Mouse (Mus musculus): Measurements from ENCODE around the gene Efcab14. TPM values are rescaled to one million over a fixed set of nuclear protein-coding genes. Genes with fewer than 3 reads are reported as not detected.

The Efcab14 gene
- 6.1 and 7.0 TPM in 2 replicates for polyA plus RNA-seq (2011; ENCODE audit: insufficient read depth, insufficient read length, low replicate concordance, missing spikeins)

DNA sequence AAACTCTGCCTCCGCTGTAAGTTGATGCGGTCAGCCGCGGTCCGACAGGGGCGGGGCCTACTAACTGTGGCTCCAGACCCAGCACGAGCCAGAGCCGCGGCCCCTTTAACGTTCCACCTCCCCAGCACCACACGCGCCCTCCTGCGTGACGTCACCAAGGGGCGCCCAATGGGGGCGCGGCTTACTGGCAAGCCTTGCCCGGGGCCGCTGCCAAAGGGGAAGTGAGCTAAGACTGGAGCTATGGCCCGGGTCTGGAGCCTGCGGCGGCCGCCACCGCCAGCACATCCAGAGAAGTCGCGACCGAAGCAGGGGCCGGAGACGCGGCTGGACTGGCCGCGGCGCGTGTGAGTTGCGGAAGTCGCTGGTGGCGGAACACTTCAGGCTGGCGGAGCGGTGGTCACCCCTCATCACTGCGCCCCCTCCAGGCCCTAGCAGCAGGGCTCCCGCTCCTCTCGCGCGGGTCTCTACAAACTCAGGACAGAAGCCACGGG lies at the start of gene Efcab14:
TSS of gene Efcab14 (plus strand) at position 194 of the 491 bp plus-strand sequence.
- TF ChIP-seq CTCF (IDR thresholded peaks at IDR 0.05; ENCODE audit: control insufficient read depth, insufficient read depth, low read length) (no peak; the same call in 1 of the 2 replicates), POLR2A (IDR thresholded peaks at IDR 0.05; ENCODE audit: borderline replicate concordance, control insufficient read depth, low read depth, low read length) (peak; percentile 82; the same call in 1 of the 2 replicates)
- Histone ChIP-seq H3K27ac (ENCODE audit: control insufficient read depth, insufficient read depth, low read depth, low read length, poor library complexity) (peak within 1 kb of the TSS; percentile 95), H3K4me1 (ENCODE audit: control insufficient read depth, insufficient read depth, low read length) (peaks cover 1% of the 10 kb centered on the region; the same call in 1 of the 2 replicates), H3K4me3 (replicated peaks; ENCODE audit: control insufficient read depth, low read depth, low read length) (peak within 1 kb of the TSS; percentile 87)
- WGBS: under 1% methylated on average over 45 of the region's 45 CpGs

DNA sequence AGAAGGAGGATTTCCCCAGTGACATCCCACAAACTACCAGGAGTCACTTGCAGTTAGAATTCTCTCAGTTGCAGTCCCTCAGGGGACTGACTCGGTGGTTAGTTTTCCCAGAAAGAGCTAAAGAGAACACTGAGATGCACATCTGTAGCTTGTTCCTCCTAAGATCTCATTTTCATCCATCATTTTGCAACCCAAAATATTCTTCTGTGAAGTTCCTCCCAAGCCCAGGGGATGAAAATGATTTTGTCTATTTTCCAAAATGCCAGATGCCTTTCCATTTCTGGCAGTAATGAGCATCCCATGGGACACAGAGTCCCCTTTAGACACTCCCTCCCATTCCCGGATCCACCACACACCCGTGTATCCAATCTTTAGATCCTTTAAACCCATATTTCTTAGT lies 36.1 kb upstream of the Efcab14 start:
- no peak overlapping the region for H3K27ac ChIP-seq (ENCODE audit: control insufficient read depth, insufficient read depth, low read depth, low read length, poor library complexity)
- no peaks in the 10 kb centered on the region for H3K4me1 ChIP-seq (ENCODE audit: control insufficient read depth, insufficient read depth, low read length)
- H3K4me3 ChIP-seq (replicated peaks; ENCODE audit: control insufficient read depth, low read depth, low read length): no peak overlapping the region
- 82% methylated on average over 3 of the region's 3 CpGs for WGBS
- no peak for TF ChIP-seq POLR2A (IDR thresholded peaks at IDR 0.05; ENCODE audit: borderline replicate concordance, control insufficient read depth, low read depth, low read length)
- TF ChIP-seq CTCF (IDR thresholded peaks at IDR 0.05; ENCODE audit: control insufficient read depth, insufficient read depth, low read length): no peak

DNA sequence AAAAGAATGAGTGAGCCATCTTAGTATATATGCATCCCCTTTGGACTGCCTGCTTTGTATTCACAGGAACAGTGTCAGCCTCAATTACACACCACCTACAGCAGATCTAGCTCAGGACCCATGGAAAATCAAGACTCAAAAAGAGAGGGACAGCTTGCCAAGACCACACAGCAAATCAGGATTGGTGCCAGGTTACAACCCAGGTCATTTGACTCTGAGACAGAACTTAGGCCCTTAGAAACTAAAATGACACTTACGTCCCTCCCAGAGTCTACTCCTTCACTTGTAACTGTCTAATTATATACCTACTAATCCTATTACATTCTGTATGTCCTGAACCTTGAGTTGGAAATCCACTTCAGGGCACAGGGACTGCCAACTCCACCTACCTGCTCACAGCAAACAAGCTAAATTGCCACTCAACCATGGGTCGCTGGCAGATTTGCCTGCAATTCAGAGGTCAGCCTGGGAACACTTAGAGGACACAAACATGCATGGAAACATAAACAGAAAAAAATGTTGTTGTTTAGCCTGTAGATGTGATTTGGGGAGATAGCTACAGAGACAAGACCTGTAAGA lies 33.5 kb upstream of the Efcab14 start:
- 83% methylated on average over 2 of the region's 2 CpGs for WGBS
- Histone ChIP-seq H3K27ac (ENCODE audit: control insufficient read depth, insufficient read depth, low read depth, low read length, poor library complexity) (no peak overlapping the region), H3K4me3 (replicated peaks; ENCODE audit: control insufficient read depth, low read depth, low read length) (no peak overlapping the region), H3K4me1 (ENCODE audit: control insufficient read depth, insufficient read depth, low read length) (no peaks in the 10 kb centered on the region)
- no peak for TF ChIP-seq CTCF (IDR thresholded peaks at IDR 0.05; ENCODE audit: control insufficient read depth, insufficient read depth, low read length)
- TF ChIP-seq POLR2A (IDR thresholded peaks at IDR 0.05; ENCODE audit: borderline replicate concordance, control insufficient read depth, low read depth, low read length): no peak

DNA sequence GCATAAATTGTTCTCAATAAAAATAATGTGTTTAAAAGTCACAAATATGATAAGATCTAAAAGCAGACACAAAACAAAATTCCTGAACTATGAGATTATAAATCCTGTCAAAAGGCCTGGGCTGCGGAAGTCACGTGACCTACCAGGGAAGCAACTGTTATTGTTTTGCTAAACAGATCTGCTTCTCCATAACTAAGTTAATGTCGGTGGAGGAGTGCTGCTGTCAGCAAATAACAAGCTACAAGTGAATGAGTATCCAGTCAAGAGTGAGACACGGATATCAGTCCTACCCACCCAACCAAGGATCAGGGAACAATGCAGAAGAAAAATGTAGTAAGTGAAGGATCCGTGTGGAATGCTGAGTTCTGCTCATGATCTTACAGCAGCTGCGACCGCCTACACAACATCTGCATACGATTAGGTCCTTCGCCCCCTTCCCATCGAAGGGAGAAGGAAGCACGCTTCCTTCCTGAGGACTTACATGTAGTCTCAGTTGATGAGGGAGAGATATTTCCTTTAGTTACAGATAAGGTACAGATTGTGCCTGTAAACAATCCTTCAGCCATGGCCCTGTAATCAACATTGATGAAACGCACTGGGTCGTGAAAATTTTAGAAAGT lies 28.5 kb upstream of the Efcab14 start:
- no peak overlapping the region for H3K27ac ChIP-seq (ENCODE audit: control insufficient read depth, insufficient read depth, low read depth, low read length, poor library complexity)
- 59% methylated on average over 13 of the region's 13 CpGs for WGBS
- TF ChIP-seq CTCF (IDR thresholded peaks at IDR 0.05; ENCODE audit: control insufficient read depth, insufficient read depth, low read length) (no peak), POLR2A (IDR thresholded peaks at IDR 0.05; ENCODE audit: borderline replicate concordance, control insufficient read depth, low read depth, low read length) (no peak)
- no peaks in the 10 kb centered on the region for H3K4me1 ChIP-seq (ENCODE audit: control insufficient read depth, insufficient read depth, low read length)
- no peak overlapping the region for H3K4me3 ChIP-seq (replicated peaks; ENCODE audit: control insufficient read depth, low read depth, low read length)

DNA sequence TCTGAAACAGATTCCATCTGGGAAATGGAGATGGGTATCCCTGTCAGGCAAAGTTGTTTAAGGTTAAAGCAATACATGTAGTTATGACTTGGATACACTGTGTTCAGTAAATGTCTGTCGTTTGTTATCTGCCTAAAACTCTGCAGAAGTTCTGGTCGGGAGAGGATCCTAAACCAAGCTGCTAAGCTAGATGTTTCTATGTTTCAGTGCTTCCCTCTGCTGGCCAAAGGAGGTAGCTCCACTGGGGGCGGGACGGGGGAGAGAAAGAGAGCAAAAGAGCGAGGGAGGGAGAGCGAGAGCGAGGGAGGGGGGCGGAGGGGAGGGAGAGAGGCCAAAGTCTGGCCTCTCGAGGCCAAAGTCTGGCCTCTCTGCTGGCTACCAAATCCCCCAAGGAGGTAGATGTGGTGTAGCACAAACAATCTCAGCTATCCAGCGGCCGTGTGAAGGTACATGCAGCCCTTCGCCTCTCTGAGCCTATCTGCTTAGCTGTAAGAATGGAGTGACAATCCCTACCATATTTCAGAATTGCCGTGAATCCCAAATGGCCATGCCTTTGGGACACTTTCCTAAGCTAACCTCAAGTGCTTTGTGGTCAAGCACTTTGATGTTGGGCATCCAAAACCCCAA lies 27.6 kb upstream of the Efcab14 start:
- 15% methylated on average over 13 of the region's 13 CpGs for WGBS
- no peak overlapping the region for H3K27ac ChIP-seq (ENCODE audit: control insufficient read depth, insufficient read depth, low read depth, low read length, poor library complexity)
- no peak overlapping the region for H3K4me3 ChIP-seq (replicated peaks; ENCODE audit: control insufficient read depth, low read depth, low read length)
- TF ChIP-seq CTCF (IDR thresholded peaks at IDR 0.05; ENCODE audit: control insufficient read depth, insufficient read depth, low read length): peak; percentile 69
- TF ChIP-seq POLR2A (IDR thresholded peaks at IDR 0.05; ENCODE audit: borderline replicate concordance, control insufficient read depth, low read depth, low read length): no peak
- no peaks in the 10 kb centered on the region for H3K4me1 ChIP-seq (ENCODE audit: control insufficient read depth, insufficient read depth, low read length)

DNA sequence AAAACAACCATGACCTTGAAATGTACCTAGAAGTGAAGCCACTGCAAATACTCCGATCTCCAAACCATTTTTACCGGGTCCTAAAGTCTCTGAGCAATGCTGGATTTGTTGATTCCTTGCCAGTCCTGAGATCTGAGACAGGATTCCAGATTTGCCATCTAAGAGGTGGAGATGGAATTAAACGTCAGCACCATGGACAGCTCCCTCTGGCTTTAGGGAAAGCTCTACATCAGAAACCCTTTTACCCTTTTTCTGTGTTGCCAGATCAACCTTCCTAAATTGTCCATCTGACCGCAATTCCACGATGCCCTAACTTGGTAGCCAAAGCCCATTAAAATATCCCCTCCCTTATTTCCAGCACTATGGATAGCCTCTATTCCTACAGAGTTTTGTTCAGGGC lies 8.8 kb upstream of the Efcab14 start:
- Histone ChIP-seq H3K4me3 (replicated peaks; ENCODE audit: control insufficient read depth, low read depth, low read length) (no peak overlapping the region), H3K27ac (ENCODE audit: control insufficient read depth, insufficient read depth, low read depth, low read length, poor library complexity) (no peak overlapping the region), H3K4me1 (ENCODE audit: control insufficient read depth, insufficient read depth, low read length) (peaks cover 1% of the 10 kb centered on the region)
- WGBS: 12% methylated on average over 5 of the region's 5 CpGs
- TF ChIP-seq POLR2A (IDR thresholded peaks at IDR 0.05; ENCODE audit: borderline replicate concordance, control insufficient read depth, low read depth, low read length): no peak
- TF ChIP-seq CTCF (IDR thresholded peaks at IDR 0.05; ENCODE audit: control insufficient read depth, insufficient read depth, low read length): no peak

DNA sequence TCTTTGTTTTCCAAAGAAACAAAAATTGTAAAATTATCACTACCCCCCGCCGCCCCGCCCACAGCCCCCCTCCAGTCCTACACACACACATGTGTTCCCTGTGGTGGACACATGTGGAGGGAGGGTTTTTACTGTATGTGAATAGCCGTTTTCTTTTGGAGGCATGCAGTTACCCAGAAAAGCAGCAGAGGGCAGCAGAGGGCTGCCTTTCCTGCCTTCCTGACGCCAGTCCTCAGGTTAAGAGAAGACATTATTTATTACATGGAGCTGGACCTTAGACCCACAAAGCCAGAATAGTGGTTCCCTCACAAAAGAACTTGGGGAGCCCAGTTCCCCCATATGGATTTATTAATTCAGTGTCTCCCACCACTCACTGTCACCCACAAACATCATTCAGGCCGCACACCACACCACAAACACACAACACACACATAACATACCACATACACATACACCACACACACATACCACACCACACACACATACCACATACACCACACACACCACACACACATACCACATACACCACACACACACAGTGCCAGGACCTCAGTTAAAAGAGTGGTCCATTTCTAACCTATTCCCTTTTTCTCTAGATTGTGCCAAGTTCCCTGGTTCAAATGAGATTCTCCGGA lies 5.8 kb upstream of the Efcab14 start:
- Histone ChIP-seq H3K27ac (ENCODE audit: control insufficient read depth, insufficient read depth, low read depth, low read length, poor library complexity) (no peak overlapping the region), H3K4me1 (ENCODE audit: control insufficient read depth, insufficient read depth, low read length) (peaks cover 1% of the 10 kb centered on the region), H3K4me3 (replicated peaks; ENCODE audit: control insufficient read depth, low read depth, low read length) (no peak overlapping the region)
- WGBS: 13% methylated on average over 7 of the region's 7 CpGs
- TF ChIP-seq CTCF (IDR thresholded peaks at IDR 0.05; ENCODE audit: control insufficient read depth, insufficient read depth, low read length): peak; percentile 94
- TF ChIP-seq POLR2A (IDR thresholded peaks at IDR 0.05; ENCODE audit: borderline replicate concordance, control insufficient read depth, low read depth, low read length): no peak
